In the genomic region with DNA sequence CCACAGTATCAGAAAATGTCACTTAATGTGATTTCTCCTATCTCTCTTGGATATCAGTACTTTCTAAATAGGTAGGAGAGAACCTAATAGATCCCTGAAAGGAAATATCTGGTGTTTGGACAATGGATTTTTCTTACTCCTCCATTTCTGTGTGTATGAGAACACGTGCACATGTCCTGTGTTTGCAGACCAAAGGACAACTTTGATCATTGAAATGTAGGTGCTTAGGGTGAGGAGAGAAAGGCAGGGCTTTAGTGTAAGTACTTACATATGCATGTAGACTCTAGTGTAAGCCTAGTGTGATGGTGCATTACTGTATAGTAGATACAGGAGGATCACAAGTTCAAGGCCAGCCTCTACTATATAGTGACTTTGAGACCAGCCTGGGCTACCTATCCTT, we compare ENCODE assay signal across 19 mouse cellular contexts. TPM values are rescaled to one million over a fixed set of nuclear protein-coding genes. Genes with fewer than 3 reads are reported as not detected.
DNase-seq lines count a peak whose midpoint lies in the region; ATAC-seq and TF ChIP-seq lines count a peak whose summit lies in the region.
"Had no signal": no experiment of that assay in that cellular context is flagged by ENCODE, and none has a peak within 500 bp of the region (broad histone marks: within the 10 kb centered on the region; RNA-seq: fewer than 3 reads in every experiment).

No protein-coding gene starts in this region.

- H3K27ac ChIP-seq in liver, embryonic 14.5 days = no peak overlapping the region
- H3K27ac ChIP-seq in liver, embryonic 12.5 days = no peak overlapping the region
- 0 out of 2 replicates have a peak overlapping the region, but pooled peaks have one; percentile 2 for H3K27ac ChIP-seq in midbrain, embryonic 14.5 days (replicated peaks; ENCODE audit: low read depth, low read length)
- H3K27ac ChIP-seq in midbrain, postnatal 0 days (ENCODE audit: low read depth, low read length) = no peak overlapping the region
- peak overlapping the region; percentile 69 for H3K27ac ChIP-seq in liver, postnatal 0 days (ENCODE audit: low read depth)
- H3K27ac ChIP-seq: embryonic facial prominence, embryonic 10.5 days; embryonic facial prominence, embryonic 12.5 days; forebrain, embryonic 13.5 days; forebrain, embryonic 15.5 days had no signal

- H3K4me1 ChIP-seq in liver, embryonic 14.5 days (replicated peaks; ENCODE audit: control insufficient read depth in 2 of 2, insufficient read depth in 2 of 2, low read length in 1 of 2) = peaks cover 0 to 4% of the 10 kb centered on the region in 2 experiments; a peak in 3 of 4 replicates
- H3K4me1 ChIP-seq in liver, embryonic 12.5 days = peaks cover 17% of the 10 kb centered on the region
- H3K4me1 ChIP-seq in midbrain, embryonic 14.5 days (ENCODE audit: control insufficient read depth, insufficient read depth, low read length) = no peaks in the 10 kb centered on the region
- H3K4me1 ChIP-seq in midbrain, postnatal 0 days (ENCODE audit: insufficient read depth, low read length) = no peaks in the 10 kb centered on the region
- H3K4me1 ChIP-seq in liver, postnatal 0 days (ENCODE audit: insufficient read depth) = peaks cover 6% of the 10 kb centered on the region; the same call in 1 of the 2 replicates
- H3K4me1 ChIP-seq: embryonic facial prominence, embryonic 10.5 days; embryonic facial prominence, embryonic 12.5 days; forebrain, embryonic 13.5 days; forebrain, embryonic 15.5 days had no signal

- no peak for TF ChIP-seq EP300 in liver, embryonic 14.5 days (IDR thresholded peaks at IDR 0.05; ENCODE audit: low read depth)
- TF ChIP-seq EP300 in liver, postnatal 0 days (IDR thresholded peaks at IDR 0.05; ENCODE audit: low read depth) = no peak

- ATAC-seq in liver, embryonic 14.5 days (ENCODE audit: insufficient read depth) = peak; percentile 25; the same call in 1 of the 2 replicates
- no peak for ATAC-seq in liver, embryonic 12.5 days
- no peak for ATAC-seq in midbrain, embryonic 14.5 days (ENCODE audit: low FRiP score, low TSS enrichment)
- ATAC-seq in midbrain, postnatal 0 days (ENCODE audit: low FRiP score) = no peak
- ATAC-seq in liver, postnatal 0 days = peak; percentile 81
- ATAC-seq: forebrain, embryonic 13.5 days; forebrain, embryonic 15.5 days had no signal

- H3K4me3 ChIP-seq in liver, embryonic 14.5 days (ENCODE audit: insufficient read depth in 1 of 2, low read depth in 2 of 2, low read length in 2 of 2) = no peak overlapping the region
- no peak overlapping the region for H3K4me3 ChIP-seq in liver, embryonic 12.5 days
- H3K4me3 ChIP-seq in midbrain, embryonic 14.5 days (replicated peaks; ENCODE audit: low read depth, low read length) = no peak overlapping the region
- H3K4me3 ChIP-seq in midbrain, postnatal 0 days (ENCODE audit: low read depth, low read length) = no peak overlapping the region
- no peak overlapping the region for H3K4me3 ChIP-seq in liver, postnatal 0 days (ENCODE audit: low read depth, low read length)
- H3K4me3 ChIP-seq: embryonic facial prominence, embryonic 10.5 days; embryonic facial prominence, embryonic 12.5 days; forebrain, embryonic 13.5 days; forebrain, embryonic 15.5 days had no signal

- no peak for DNase-seq in liver, embryonic 14.5 days (ENCODE audit: low read depth in 3 of 3, low spot score in 3 of 3)
- no peak for DNase-seq in midbrain, embryonic 14.5 days
- no peak for DNase-seq in midbrain, postnatal 0 days (ENCODE audit: low spot score)
- peak; percentile 10 for DNase-seq in liver, postnatal 0 days
- DNase-seq in embryo, embryonic 11 days = no peak
- DNase-seq: adrenal gland, adult 2 months; adrenal gland, postnatal 10 days; adrenal gland, postnatal 25 days; cerebellum, adult 11 months; cerebellum, adult 18-20 months; cerebellum, adult 8-10 months; cerebellum, adult 9-11 months; cerebellum, postnatal 14 days; cerebellum, postnatal 36 days had no signal

- peaks cover 51% of the 10 kb centered on the region for H3K36me3 ChIP-seq in liver, embryonic 14.5 days (replicated peaks; ENCODE audit: control insufficient read depth, insufficient read depth, low read depth)
- peaks cover 82% of the 10 kb centered on the region for H3K36me3 ChIP-seq in liver, embryonic 12.5 days
- H3K36me3 ChIP-seq in midbrain, embryonic 14.5 days (ENCODE audit: control insufficient read depth, insufficient read depth, low read length) = peaks cover 82% of the 10 kb centered on the region
- peaks cover 33% of the 10 kb centered on the region for H3K36me3 ChIP-seq in midbrain, postnatal 0 days (ENCODE audit: insufficient read depth, low read length)
- peaks cover 38% of the 10 kb centered on the region for H3K36me3 ChIP-seq in liver, postnatal 0 days (replicated peaks; ENCODE audit: insufficient read depth, low read length)

- no peak for TF ChIP-seq CTCF in liver, embryonic 14.5 days (IDR thresholded peaks at IDR 0.05; ENCODE audit: low read depth)
- TF ChIP-seq CTCF in midbrain, postnatal 0 days (IDR thresholded peaks at IDR 0.05) = no peak
- TF ChIP-seq CTCF in liver, postnatal 0 days (IDR thresholded peaks at IDR 0.05; ENCODE audit: low read depth) = no peak

- H3K9ac ChIP-seq in liver, embryonic 14.5 days (replicated peaks) = no peak overlapping the region
- no peak overlapping the region for H3K9ac ChIP-seq in liver, embryonic 12.5 days
- H3K9ac ChIP-seq in midbrain, embryonic 14.5 days (replicated peaks; ENCODE audit: low read length) = no peak overlapping the region
- no peak overlapping the region for H3K9ac ChIP-seq in midbrain, postnatal 0 days (replicated peaks; ENCODE audit: low read length, poor library complexity, severe bottlenecking)
- no peak overlapping the region for H3K9ac ChIP-seq in liver, postnatal 0 days (replicated peaks)
- H3K9ac ChIP-seq: embryonic facial prominence, embryonic 12.5 days; forebrain, embryonic 13.5 days; forebrain, embryonic 15.5 days had no signal

- 73% methylated on average over 1 of the region's 1 CpGs for WGBS in liver, embryonic 14.5 days (ENCODE audit: insufficient replicate concordance)
- 69% methylated on average over 1 of the region's 1 CpGs for WGBS in liver, embryonic 12.5 days (ENCODE audit: insufficient replicate concordance)
- 95% methylated on average over 1 of the region's 1 CpGs for WGBS in midbrain, embryonic 14.5 days
- WGBS in midbrain, postnatal 0 days = 88% methylated on average over 1 of the region's 1 CpGs
- WGBS in liver, postnatal 0 days (ENCODE audit: insufficient replicate concordance) = 66% methylated on average over 1 of the region's 1 CpGs

- H3K9me3 ChIP-seq in liver, embryonic 14.5 days (ENCODE audit: control insufficient read depth, low read length) = no peaks in the 10 kb centered on the region
- no peaks in the 10 kb centered on the region for H3K9me3 ChIP-seq in liver, embryonic 12.5 days (replicated peaks)
- H3K9me3 ChIP-seq in midbrain, embryonic 14.5 days (ENCODE audit: control insufficient read depth, low read length) = no peaks in the 10 kb centered on the region
- no peaks in the 10 kb centered on the region for H3K9me3 ChIP-seq in midbrain, postnatal 0 days (ENCODE audit: low read length)
- H3K9me3 ChIP-seq in liver, postnatal 0 days (ENCODE audit: low read length) = no peaks in the 10 kb centered on the region
- H3K9me3 ChIP-seq: embryonic facial prominence, embryonic 10.5 days; embryonic facial prominence, embryonic 12.5 days; forebrain, embryonic 13.5 days; forebrain, embryonic 15.5 days had no signal

- no peaks in the 10 kb centered on the region for H3K27me3 ChIP-seq in liver, embryonic 14.5 days (ENCODE audit: control insufficient read depth, insufficient read depth, low read length)
- H3K27me3 ChIP-seq in liver, embryonic 12.5 days (replicated peaks) = no peaks in the 10 kb centered on the region
- H3K27me3 ChIP-seq in midbrain, embryonic 14.5 days (ENCODE audit: control insufficient read depth, insufficient read depth, low read length) = no peaks in the 10 kb centered on the region
- no peaks in the 10 kb centered on the region for H3K27me3 ChIP-seq in midbrain, postnatal 0 days (ENCODE audit: insufficient read depth, low read length)
- no peaks in the 10 kb centered on the region for H3K27me3 ChIP-seq in liver, postnatal 0 days (ENCODE audit: insufficient read depth, low read length)
- H3K27me3 ChIP-seq: embryonic facial prominence, embryonic 12.5 days; forebrain, embryonic 13.5 days; forebrain, embryonic 15.5 days had no signal

- H3K4me2 ChIP-seq in liver, embryonic 14.5 days (ENCODE audit: low read depth) = no peak overlapping the region
- H3K4me2 ChIP-seq in liver, embryonic 12.5 days = no peak overlapping the region
- H3K4me2 ChIP-seq in midbrain, embryonic 14.5 days (ENCODE audit: low read length) = no peak overlapping the region
- no peak overlapping the region for H3K4me2 ChIP-seq in midbrain, postnatal 0 days (ENCODE audit: low read depth, low read length, poor library complexity, severe bottlenecking)
- H3K4me2 ChIP-seq in liver, postnatal 0 days (ENCODE audit: low read depth, low read length) = no peak overlapping the region
- H3K4me2 ChIP-seq: embryonic facial prominence, embryonic 12.5 days; forebrain, embryonic 13.5 days; forebrain, embryonic 15.5 days had no signal

RNA-seq across cellular contexts. Expression of gene Nedd4, which starts 21.1 kb away (rescaled TPM):
- polyA plus RNA-seq in liver, embryonic 14.5 days (2012; rRNA removed) = 63.8 and 87.8 TPM in 2 replicates
- 86.9 and 98.6 TPM in 2 replicates for polyA plus RNA-seq in liver, embryonic 14.5 days (2014; fragmentation: Nextera tagmentation; extraction: Ambion mirVana)
- 173 and 176 TPM in 2 replicates for polyA plus RNA-seq in liver, embryonic 12.5 days (2016; fragmentation: Nextera tagmentation; extraction: Ambion mirVana)
- polyA plus RNA-seq in midbrain, embryonic 14.5 days (2014; fragmentation: Nextera tagmentation; extraction: Ambion mirVana) = 351 and 564 TPM in 2 replicates
- 432 and 533 TPM in 2 replicates for total RNA-seq in midbrain, postnatal 0 days (2014; rRNA removed)
- polyA plus RNA-seq in midbrain, postnatal 0 days (2015; fragmentation: Nextera tagmentation; extraction: Ambion mirVana) = 276 and 321 TPM in 2 replicates
- 56.7 and 70.3 TPM in 2 replicates for polyA plus RNA-seq in liver, postnatal 0 days (2015; fragmentation: Nextera tagmentation; extraction: Ambion mirVana)

Comparison
In these comparisons a context has a peak if more than half of its experiments do, and no peak if none do; other contexts are left out.
1. ATAC-seq: peak in liver, embryonic 14.5 days (single experiment) and liver, postnatal 0 days (single experiment); none in liver, embryonic 12.5 days (single experiment), midbrain, embryonic 14.5 days (single experiment) and midbrain, postnatal 0 days (single experiment).
2. H3K27ac ChIP-seq: peak in midbrain, embryonic 14.5 days (single experiment) and liver, postnatal 0 days (single experiment); none in liver, embryonic 14.5 days (single experiment), liver, embryonic 12.5 days (single experiment) and midbrain, postnatal 0 days (single experiment).